Mouse (Mus musculus) retina, postnatal 1 day (tissue): Measurements from ENCODE around the gene Kcnj12.

Source experiments
- DNase-seq: peaks from one replicate; pipeline ENCODE4 v3.0.0-alpha.2; 2012

Kcnj12 gene

GRCm38 (mm10) chr11:61111472-61111871, 89.1 kb downstream of the Kcnj12 start:
- no peak for DNase-seq

- no peak for DNase-seq
Measured at GRCm38 (mm10) chr11:61112323-61112995, 90.1 kb downstream of the Kcnj12 start.

- DNase-seq = no peak
Measured at GRCm38 (mm10) chr11:61116226-61116625, 93.9 kb downstream of the Kcnj12 start.

- DNase-seq = no peak
Measured at GRCm38 (mm10) chr11:61119996-61120583, 97.7 kb downstream of the Kcnj12 start.
